ENCODE assay signal across 22 mouse cellular contexts in the genomic region with DNA sequence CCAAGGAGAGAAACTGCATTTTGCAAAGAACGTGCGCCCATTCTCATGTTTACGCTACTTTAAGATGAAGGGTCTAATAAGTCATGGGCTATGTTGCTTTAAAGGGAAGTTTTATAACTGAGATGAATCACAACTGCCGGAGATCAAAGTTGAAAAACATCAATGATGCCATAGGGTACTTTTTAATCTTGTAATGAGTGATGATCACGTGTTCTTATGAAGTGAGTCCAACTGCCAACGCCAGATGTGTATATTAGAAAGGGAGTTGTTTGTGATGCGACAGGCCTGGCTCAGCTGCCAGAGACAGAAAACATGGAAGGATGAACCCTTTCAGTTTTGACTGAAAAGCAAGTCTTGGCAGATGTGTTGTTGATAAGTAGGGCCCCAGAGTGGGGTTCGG.
DNase-seq lines count a peak whose midpoint lies in the region; ATAC-seq and TF ChIP-seq lines count a peak whose summit lies in the region.
"Had no signal": no experiment of that assay in that cellular context is flagged by ENCODE, and none has a peak within 500 bp of the region (broad histone marks: within the 10 kb centered on the region; RNA-seq: fewer than 3 reads in every experiment).

No protein-coding gene starts in this region.

- no peaks in the 10 kb centered on the region for H3K9me3 ChIP-seq in limb, embryonic 15.5 days
- no peaks in the 10 kb centered on the region for H3K9me3 ChIP-seq in limb, embryonic 10.5 days (replicated peaks)
- H3K9me3 ChIP-seq in lung, postnatal 0 days (ENCODE audit: low read length), result no peaks in the 10 kb centered on the region
- no peaks in the 10 kb centered on the region for H3K9me3 ChIP-seq in embryonic facial prominence, embryonic 15.5 days (replicated peaks)
- H3K9me3 ChIP-seq: embryonic facial prominence, embryonic 13.5 days; forebrain, embryonic 10.5 days; heart, embryonic 13.5 days; hindbrain, embryonic 15.5 days had no signal

- H3K9ac ChIP-seq in limb, embryonic 15.5 days, result no peak overlapping the region
- no peak overlapping the region for H3K9ac ChIP-seq in lung, postnatal 0 days (replicated peaks; ENCODE audit: low read depth)
- H3K9ac ChIP-seq in embryonic facial prominence, embryonic 15.5 days, result no peak overlapping the region
- H3K9ac ChIP-seq: embryonic facial prominence, embryonic 13.5 days; heart, embryonic 13.5 days; hindbrain, embryonic 15.5 days had no signal

- TF ChIP-seq CTCF in lung, postnatal 0 days (IDR thresholded peaks at IDR 0.05), result no peak

- H3K4me3 ChIP-seq in limb, embryonic 15.5 days, result no peak overlapping the region
- H3K4me3 ChIP-seq in limb, embryonic 10.5 days, result no peak overlapping the region
- no peak overlapping the region for H3K4me3 ChIP-seq in lung, postnatal 0 days (ENCODE audit: low read depth, low read length)
- H3K4me3 ChIP-seq in embryonic facial prominence, embryonic 15.5 days (replicated peaks), result no peak overlapping the region
- H3K4me3 ChIP-seq: embryonic facial prominence, embryonic 13.5 days; erythroblast, embryonic 14.5 days; forebrain, embryonic 10.5 days; gastrocnemius, adult 2 months; heart, embryonic 13.5 days; hindbrain, embryonic 15.5 days had no signal

- 0 out of 2 replicates have a peak overlapping the region, but pooled peaks have one; percentile 19 for H3K27ac ChIP-seq in limb, embryonic 15.5 days
- no peak overlapping the region for H3K27ac ChIP-seq in limb, embryonic 10.5 days
- no peak overlapping the region for H3K27ac ChIP-seq in lung, postnatal 0 days (ENCODE audit: low read length)
- H3K27ac ChIP-seq in embryonic facial prominence, embryonic 15.5 days (replicated peaks), result 0 out of 2 replicates have a peak overlapping the region, but pooled peaks have one; percentile 44
- H3K27ac ChIP-seq: forebrain, embryonic 10.5 days; gastrocnemius, adult 2 months; heart, embryonic 13.5 days; hindbrain, embryonic 15.5 days had no signal

- no peak for DNase-seq in limb, embryonic 10.5 days (ENCODE audit: low spot score)
- DNase-seq in lung, postnatal 0 days (ENCODE audit: low spot score), result peak; percentile 74
- no peak for DNase-seq in lung, postnatal 25 days (ENCODE audit: low spot score)
- DNase-seq in lung, postnatal 36 days, result peak; percentile 36
- no peak for DNase-seq in urinary bladder, adult 2 months (ENCODE audit: low spot score)
- no peak for DNase-seq in urinary bladder, postnatal 14 days (ENCODE audit: low spot score)
- DNase-seq: adrenal gland, postnatal 14 days; cerebellum, adult 11-12 months; cerebellum, adult 9-10 months; cerebellum, postnatal 25 days; gastrocnemius, adult 2 months; gastrocnemius, postnatal 25 days; heart, postnatal 36 days had no signal

- H3K36me3 ChIP-seq in limb, embryonic 15.5 days, result no peaks in the 10 kb centered on the region
- H3K36me3 ChIP-seq in limb, embryonic 10.5 days, result no peaks in the 10 kb centered on the region
- H3K36me3 ChIP-seq in lung, postnatal 0 days (ENCODE audit: insufficient read depth, low read length), result no peaks in the 10 kb centered on the region
- H3K36me3 ChIP-seq in embryonic facial prominence, embryonic 15.5 days, result no peaks in the 10 kb centered on the region
- H3K36me3 ChIP-seq: forebrain, embryonic 10.5 days; G1E; heart, embryonic 13.5 days; hindbrain, embryonic 15.5 days had no signal

- H3K4me1 ChIP-seq in limb, embryonic 15.5 days, result peaks cover 20% of the 10 kb centered on the region
- H3K4me1 ChIP-seq in limb, embryonic 10.5 days, result peaks cover 31% of the 10 kb centered on the region
- H3K4me1 ChIP-seq in lung, postnatal 0 days (ENCODE audit: insufficient read depth, low read depth, low read length), result peaks cover 18% of the 10 kb centered on the region
- peaks cover 36% of the 10 kb centered on the region for H3K4me1 ChIP-seq in embryonic facial prominence, embryonic 15.5 days

- H3K4me2 ChIP-seq in limb, embryonic 15.5 days, result no peak overlapping the region
- no peak overlapping the region for H3K4me2 ChIP-seq in lung, postnatal 0 days (replicated peaks; ENCODE audit: low read depth, low read length)
- no peak overlapping the region for H3K4me2 ChIP-seq in embryonic facial prominence, embryonic 15.5 days (replicated peaks)
- H3K4me2 ChIP-seq: embryonic facial prominence, embryonic 13.5 days; heart, embryonic 13.5 days; hindbrain, embryonic 15.5 days had no signal

- no peak for TF ChIP-seq EP300 in lung, postnatal 0 days (IDR thresholded peaks at IDR 0.05)

- WGBS in limb, embryonic 15.5 days, result 50% methylated on average over 8 of the region's 8 CpGs
- WGBS in limb, embryonic 10.5 days, result 76% methylated on average over 8 of the region's 8 CpGs
- 57% methylated on average over 8 of the region's 8 CpGs for WGBS in lung, postnatal 0 days
- WGBS in embryonic facial prominence, embryonic 15.5 days, result 48% methylated on average over 8 of the region's 8 CpGs

- H3K27me3 ChIP-seq in limb, embryonic 15.5 days, result no peaks in the 10 kb centered on the region
- H3K27me3 ChIP-seq in limb, embryonic 10.5 days (ENCODE audit: low read depth, poor library complexity, severe bottlenecking), result no peaks in the 10 kb centered on the region
- H3K27me3 ChIP-seq in lung, postnatal 0 days (replicated peaks; ENCODE audit: insufficient read depth, low read length), result no peaks in the 10 kb centered on the region
- 0 out of 2 replicates have a peak, but pooled peaks cover 3% of the 10 kb centered on the region for H3K27me3 ChIP-seq in embryonic facial prominence, embryonic 15.5 days
- H3K27me3 ChIP-seq: embryonic facial prominence, embryonic 13.5 days; hindbrain, embryonic 15.5 days had no signal

- no peak for ATAC-seq in limb, embryonic 15.5 days (ENCODE audit: insufficient number of reproducible peaks, low FRiP score, low TSS enrichment, low read depth)
- ATAC-seq in lung, postnatal 0 days, result peak; percentile 41
- ATAC-seq in embryonic facial prominence, embryonic 15.5 days (ENCODE audit: insufficient number of reproducible peaks, low FRiP score, low TSS enrichment, low read depth), result no peak
- ATAC-seq: forebrain, embryonic 14.5 days had no signal

Comparison
In these comparisons a context has a peak if more than half of its experiments do, and no peak if none do; other contexts are left out.
1. H3K27ac ChIP-seq: peak in limb, embryonic 15.5 days (single experiment) and embryonic facial prominence, embryonic 15.5 days (single experiment); none in limb, embryonic 10.5 days (single experiment) and lung, postnatal 0 days (single experiment).
2. DNase-seq: peak in lung, postnatal 0 days (single experiment) and lung, postnatal 36 days (single experiment); none in limb, embryonic 10.5 days (single experiment), lung, postnatal 25 days (single experiment), urinary bladder, adult 2 months (single experiment) and urinary bladder, postnatal 14 days (single experiment).